Mouse (Mus musculus) myocyte (in vitro differentiated cells): ENCODE results near the gene Derl3.

Experiments used
- CEBPB ChIP-seq: IDR thresholded peaks from 2 replicates; pipeline ENCODE4 v1.6.1; 2011; ENCODE audit warnings: mild to moderate bottlenecking, moderate library complexity; ENCODE audit not compliant: poor library complexity, insufficient read depth, severe bottlenecking
- E2F4 ChIP-seq: IDR thresholded peaks from one replicate; pipeline ENCODE4 v1.6.1; 2011; ENCODE audit warnings: mild to moderate bottlenecking, control low read depth, moderate library complexity; ENCODE audit not compliant: insufficient read depth
- MAX ChIP-seq: IDR thresholded peaks from one replicate; pipeline ENCODE4 v1.6.1; 2011; ENCODE audit warnings: low read depth, mild to moderate bottlenecking, control low read depth
- MYOG ChIP-seq, 3 experiments: IDR thresholded peaks; one replicate each; pipeline ENCODE4 v1.6.1; 2011; ENCODE audit warnings: control low read depth in 2 of 3, low read depth in 2 of 3, mild to moderate bottlenecking in 2 of 3; ENCODE audit not compliant: insufficient read length in 2 of 3, control insufficient read depth in 1 of 3, insufficient read depth in 1 of 3
- POLR2A ChIP-seq: IDR thresholded peaks from one replicate; pipeline ENCODE4 v1.6.1; 2011; ENCODE audit warnings: low read depth, mild to moderate bottlenecking, control low read depth, moderate library complexity; ENCODE audit not compliant: insufficient read length
- POLR2AphosphoS2 ChIP-seq: IDR thresholded peaks from one replicate; pipeline ENCODE4 v1.6.1; 2011; ENCODE audit warnings: low read depth, control low read depth; ENCODE audit not compliant: insufficient read length
- SRF ChIP-seq: IDR thresholded peaks from one replicate; pipeline ENCODE4 v1.6.1; 2011; ENCODE audit warnings: low read depth; ENCODE audit not compliant: control insufficient read depth, insufficient read length
- TCF12 ChIP-seq: IDR thresholded peaks from one replicate; pipeline ENCODE4 v1.6.1; 2011; ENCODE audit warnings: mild to moderate bottlenecking, control low read depth; ENCODE audit not compliant: poor library complexity, insufficient read depth, severe bottlenecking
- TCF3 ChIP-seq: IDR thresholded peaks from one replicate; pipeline ENCODE4 v1.6.1; 2011; ENCODE audit warnings: low read depth, control low read depth; ENCODE audit not compliant: insufficient read length
- USF1 ChIP-seq: IDR thresholded peaks from one replicate; pipeline ENCODE4 v1.6.1; 2011; ENCODE audit warnings: low read depth, mild to moderate bottlenecking, control low read depth, moderate library complexity

DNA sequence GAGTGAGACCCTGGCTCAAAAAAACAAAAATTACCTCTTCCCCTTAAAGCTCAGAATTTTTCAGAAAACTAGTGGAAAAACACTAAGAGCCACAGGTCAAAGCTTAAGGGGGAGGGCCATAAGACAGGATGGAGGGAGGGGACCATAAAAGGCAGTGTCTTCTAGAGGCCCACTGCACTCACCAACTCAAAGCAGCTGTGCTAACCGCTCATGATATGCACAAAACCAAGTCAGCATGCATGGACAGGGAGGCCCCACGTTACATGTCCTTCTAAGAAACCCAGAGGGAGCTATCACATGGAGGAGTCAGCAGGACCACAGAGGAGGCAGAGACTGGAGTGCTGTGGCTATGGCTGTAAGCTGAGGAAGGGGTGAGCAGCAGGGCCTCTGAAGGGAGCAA, 17.5 kb downstream of the Derl3 start:
- no peak for TF ChIP-seq SRF
- TF ChIP-seq CEBPB, result no peak
- no peak for TF ChIP-seq POLR2A
- no peak for TF ChIP-seq MYOG (IDR thresholded peaks at IDR 0.05; ENCODE audit: control insufficient read depth in 1 of 3, insufficient read depth in 1 of 3, insufficient read length in 2 of 3, low read depth in 2 of 3)
- TF ChIP-seq USF1, result no peak
- no peak for TF ChIP-seq E2F4
- TF ChIP-seq MAX, result no peak
- TF ChIP-seq POLR2AphosphoS2, result no peak
- no peak for TF ChIP-seq TCF3
- no peak for TF ChIP-seq TCF12
